Mouse (Mus musculus) limb, embryonic 11.5 days (tissue): ENCODE measurements around the gene Inha. TPM values are rescaled to one million over a fixed set of nuclear protein-coding genes. Genes with fewer than 3 reads are reported as not detected.

ENCODE experiments used
- ATAC-seq: fragments of 200-750 bp; cut with Nextera tagmentation; 2 replicates; pipeline ENCODE4 v1.8.0; 2017; ENCODE audit warnings: low read depth; ENCODE audit not compliant: insufficient number of reproducible peaks, low FRiP score, low TSS enrichment
- DNase-seq: peaks from one replicate; pipeline ENCODE4 v3.0.0-alpha.2; 2015; ENCODE audit warnings: low spot score
- H3K27ac ChIP-seq: fragments of 300-500 bp; sonication (generic); replicated peaks from 2 replicates; pipeline ENCODE4 v1.5.1; 2014; ENCODE audit warnings: low read depth, mild to moderate bottlenecking, low read length
- H3K27me3 ChIP-seq: fragments of 300-500 bp; sonication (generic); 2 replicates; pipeline ENCODE4 v1.6.1; 2014; ENCODE audit warnings: mild to moderate bottlenecking, low read length, mixed read lengths; ENCODE audit not compliant: control insufficient read depth, insufficient read depth
- H3K36me3 ChIP-seq: fragments of 300-500 bp; sonication (generic); 2 replicates; pipeline ENCODE4 v1.6.1; 2014; ENCODE audit warnings: mild to moderate bottlenecking, low read length, moderate library complexity, mixed read lengths; ENCODE audit not compliant: control insufficient read depth, insufficient read depth
- H3K4me1 ChIP-seq: fragments of 300-500 bp; sonication (generic); 2 replicates; pipeline ENCODE4 v1.6.1; 2014; ENCODE audit warnings: low read length, mixed read lengths; ENCODE audit not compliant: control insufficient read depth, insufficient read depth
- H3K4me2 ChIP-seq: fragments of 300-500 bp; sonication (generic); 2 replicates; pipeline ENCODE4 v1.6.1; 2014; ENCODE audit warnings: low read depth, mild to moderate bottlenecking, moderate library complexity; ENCODE audit not compliant: severe bottlenecking
- H3K4me3 ChIP-seq: fragments of 300-500 bp; sonication (generic); 2 replicates; pipeline ENCODE4 v1.5.1; 2014; ENCODE audit warnings: low read depth, low read length
- H3K9ac ChIP-seq: fragments of 300-500 bp; sonication (generic); 2 replicates; pipeline ENCODE4 v1.6.1; 2014; ENCODE audit warnings: mild to moderate bottlenecking, low read length
- H3K9me3 ChIP-seq: fragments of 300-500 bp; sonication (generic); 2 replicates; pipeline ENCODE4 v1.6.1; 2016; ENCODE audit warnings: low read length; ENCODE audit not compliant: control insufficient read depth
- WGBS: fragments of 180-500 bp; shearing (Covaris S2); extraction: QIAGEN DNeasy Blood & Tissue Kit; methylation state at CpG from one replicate; pipeline ENCODE4 v1.1.7; 2014; 5-methylcytosine and 5-hydroxymethylcytosine counted together
- polyA plus RNA-seq: library from polyadenylated mRNA; unstranded; fragments of >200 nt; fragmentation: Nextera tagmentation; extraction: Ambion mirVana; gene quantifications from 2 replicates; pipeline ENCODE4 v1.2.1, GENCODE M21; 2014

Gene Inha
- polyA plus RNA-seq, 1 experiment from 2014 or later: 2.3 TPM

- no peak overlapping the region for H3K27ac ChIP-seq
- no peak overlapping the region for H3K9ac ChIP-seq
- no peaks in the 10 kb centered on the region for H3K9me3 ChIP-seq
- H3K4me2 ChIP-seq: no peak overlapping the region
- WGBS: 48% methylated on average over 12 of the region's 12 CpGs
- peak; percentile 71 for DNase-seq
- H3K4me1 ChIP-seq: peaks cover 5% of the 10 kb centered on the region; the same call in 1 of the 2 replicates
- H3K4me3 ChIP-seq: no peak overlapping the region
- H3K27me3 ChIP-seq: no peaks in the 10 kb centered on the region
- H3K36me3 ChIP-seq: peaks cover 14% of the 10 kb centered on the region
- no peak for ATAC-seq
These were observed 11.9 kb upstream of the Inha start for GRCm38 (mm10) chr1:75494878-75495548.

GRCm38 (mm10) chr1:75498897-75499296 lies 8.0 kb upstream of the Inha start:
- H3K27ac ChIP-seq: no peak overlapping the region
- 88% methylated on average over 4 of the region's 4 CpGs for WGBS

GRCm38 (mm10) chr1:75499441-75499840 lies 7.4 kb upstream of the Inha start:
- Histone ChIP-seq H3K4me1 (peaks cover 14% of the 10 kb centered on the region; the same call in 1 of the 2 replicates), H3K9me3 (no peaks in the 10 kb centered on the region), H3K9ac (no peak overlapping the region), H3K4me3 (no peak overlapping the region), H3K27ac (no peak overlapping the region), H3K36me3 (peaks cover 28% of the 10 kb centered on the region), H3K27me3 (no peaks in the 10 kb centered on the region; the same call in 1 of the 2 replicates), H3K4me2 (no peak overlapping the region)
- WGBS: 84% methylated on average over 7 of the region's 7 CpGs
- no peak for DNase-seq
- no peak for ATAC-seq

More at GRCm38 (mm10) chr1:75498897-75499296, 8.0 kb upstream of the Inha start:
- H3K9ac ChIP-seq: no peak overlapping the region
- H3K9me3 ChIP-seq: no peaks in the 10 kb centered on the region
- H3K27me3 ChIP-seq: no peaks in the 10 kb centered on the region
- H3K4me1 ChIP-seq: peaks cover 10% of the 10 kb centered on the region; the same call in 1 of the 2 replicates
- no peak overlapping the region for H3K4me3 ChIP-seq
- H3K36me3 ChIP-seq: peaks cover 28% of the 10 kb centered on the region
- DNase-seq (no peak), ATAC-seq (no peak)
- no peak overlapping the region for H3K4me2 ChIP-seq

GRCm38 (mm10) chr1:75501905-75502304 lies 5.0 kb upstream of the Inha start:
- 93% methylated on average over 9 of the region's 9 CpGs for WGBS
- peaks cover 23% of the 10 kb centered on the region for H3K36me3 ChIP-seq
- H3K4me2 ChIP-seq: no peak overlapping the region
- DNase-seq (no peak), ATAC-seq (no peak)
- H3K9ac ChIP-seq: no peak overlapping the region
- H3K27ac ChIP-seq: no peak overlapping the region
- no peak overlapping the region for H3K4me3 ChIP-seq
- H3K4me1 ChIP-seq: peaks cover 16% of the 10 kb centered on the region
- no peaks in the 10 kb centered on the region; the same call in 1 of the 2 replicates for H3K27me3 ChIP-seq
- H3K9me3 ChIP-seq: no peaks in the 10 kb centered on the region

GRCm38 (mm10) chr1:75502945-75503650 lies 3.8 kb upstream of the Inha start:
- no peak overlapping the region for H3K4me2 ChIP-seq
- H3K27ac ChIP-seq: no peak overlapping the region
- no peak for DNase-seq
- no peak overlapping the region for H3K4me3 ChIP-seq
- WGBS: 86% methylated on average over 25 of the region's 25 CpGs
- no peak for ATAC-seq
- peaks cover 19% of the 10 kb centered on the region for H3K36me3 ChIP-seq
- no peaks in the 10 kb centered on the region; the same call in 1 of the 2 replicates for H3K27me3 ChIP-seq
- no peaks in the 10 kb centered on the region for H3K9me3 ChIP-seq
- no peak overlapping the region for H3K9ac ChIP-seq
- H3K4me1 ChIP-seq: peaks cover 20% of the 10 kb centered on the region

DNA sequence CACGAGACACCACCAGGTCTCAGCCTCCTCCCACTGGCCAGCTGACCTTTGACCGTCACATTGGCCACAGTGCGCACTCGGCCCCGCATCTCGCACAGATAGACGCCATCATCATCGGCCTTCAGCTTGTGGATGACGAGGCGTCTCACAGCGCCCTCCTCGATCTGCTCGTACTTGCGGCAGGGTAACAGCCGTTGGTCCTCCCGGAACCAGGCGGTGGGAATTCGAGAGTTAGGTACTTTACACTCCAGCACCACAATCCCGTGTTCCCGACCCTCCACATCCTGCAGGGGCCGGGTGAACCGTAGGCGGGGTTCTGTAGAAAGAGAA lies 3.3 kb upstream of the Inha start:
- no peak overlapping the region for H3K27ac ChIP-seq
- no peak for DNase-seq
- no peaks in the 10 kb centered on the region; the same call in 1 of the 2 replicates for H3K27me3 ChIP-seq
- H3K36me3 ChIP-seq: peaks cover 17% of the 10 kb centered on the region
- no peak overlapping the region for H3K9ac ChIP-seq
- WGBS: 61% methylated on average over 23 of the region's 23 CpGs
- H3K4me3 ChIP-seq: no peak overlapping the region
- H3K9me3 ChIP-seq: no peaks in the 10 kb centered on the region
- ATAC-seq: no peak
- H3K4me2 ChIP-seq: no peak overlapping the region
- H3K4me1 ChIP-seq: peaks cover 20% of the 10 kb centered on the region

DNA sequence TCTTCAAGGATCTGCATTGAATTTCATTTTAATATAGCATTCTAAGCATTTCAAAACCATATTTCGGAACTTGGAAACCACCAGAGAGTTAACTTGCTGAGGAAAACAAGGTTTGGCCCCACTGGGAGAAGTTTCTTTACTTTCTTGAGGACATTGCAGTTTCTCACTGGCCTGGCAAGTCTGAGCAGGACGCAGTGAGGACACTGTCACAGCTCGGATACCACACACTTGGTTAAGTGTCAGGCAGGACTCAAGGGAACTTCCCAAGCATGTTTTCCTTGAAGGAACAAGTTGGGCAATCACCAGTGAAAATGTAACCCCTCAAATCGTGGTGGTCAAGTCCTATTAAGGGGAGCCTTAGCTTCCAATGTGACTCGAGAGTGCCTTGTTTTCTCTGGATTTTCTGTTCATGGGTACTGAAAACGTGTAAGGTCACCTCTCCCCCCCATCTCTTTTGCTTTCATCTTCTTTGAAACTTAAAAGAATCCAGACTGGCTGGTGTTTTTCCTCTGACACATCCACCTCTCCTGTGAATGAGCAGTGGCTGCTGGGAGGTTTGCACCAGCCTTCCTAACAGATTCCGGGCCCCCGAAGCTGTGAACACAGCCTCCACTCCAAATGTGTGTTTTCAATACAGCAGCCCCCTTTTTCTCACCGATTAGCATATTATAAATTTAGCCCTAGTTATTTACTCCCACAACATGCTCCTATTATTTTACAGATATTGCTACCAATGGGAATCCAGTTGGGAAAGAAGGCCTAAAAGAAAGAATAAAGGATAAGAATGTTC lies 2.4 kb upstream of the Inha start:
- H3K36me3 ChIP-seq: peaks cover 14% of the 10 kb centered on the region
- WGBS: 63% methylated on average over 9 of the region's 9 CpGs
- H3K9me3 ChIP-seq: no peaks in the 10 kb centered on the region
- H3K4me3 ChIP-seq: peak overlapping the region; percentile 92
- H3K4me1 ChIP-seq: peaks cover 20% of the 10 kb centered on the region
- DNase-seq (no peak), ATAC-seq (no peak)
- H3K27me3 ChIP-seq: peaks cover 2% of the 10 kb centered on the region; the same call in 1 of the 2 replicates
- H3K27ac ChIP-seq: no peak overlapping the region
- peak overlapping the region; percentile 96 for H3K4me2 ChIP-seq
- H3K9ac ChIP-seq: no peak overlapping the region; the same call in 1 of the 2 replicates
